ENCODE assay signal across 20 mouse cellular contexts in the genomic region with DNA sequence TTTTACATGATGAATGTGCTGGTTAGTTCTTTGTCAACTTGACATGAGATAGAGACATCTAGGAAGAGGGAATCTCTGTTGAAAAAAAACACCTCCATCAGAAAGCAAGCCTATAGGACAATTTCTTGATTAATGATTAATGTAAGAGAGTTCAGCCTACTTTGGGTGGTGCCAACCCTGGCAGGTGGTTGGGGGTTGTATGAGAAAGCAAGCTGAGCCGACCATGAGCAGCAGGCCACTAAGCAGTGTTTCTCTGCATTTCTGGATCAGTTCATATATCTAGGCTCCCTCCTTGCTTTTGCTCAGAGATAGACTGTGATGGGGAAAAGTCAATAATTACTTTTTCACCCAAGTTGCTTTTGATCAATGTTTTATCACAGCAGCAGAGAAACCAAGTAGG. TPM values are rescaled to one million over a fixed set of nuclear protein-coding genes. Genes with fewer than 3 reads are reported as not detected.
"Had no signal": no experiment of that assay in that cellular context is flagged by ENCODE, and none has a peak within 500 bp of the region (broad histone marks: within the 10 kb centered on the region; RNA-seq: fewer than 3 reads in every experiment).

No protein-coding gene starts in this region.

- H3K4me1 ChIP-seq: hindbrain, embryonic 13.5 days; limb, embryonic 15.5 days had no signal

- DNase-seq: kidney, adult 11 months; kidney, postnatal 36 days; layer of hippocampus, adult 9-11 months; layer of hippocampus, postnatal 36 days; lung, embryonic 14.5 days; lung, postnatal 10 days; lung, postnatal 4 days; right cerebral cortex, postnatal 14 days; spleen, adult 18-20 months; thymus, adult 18-20 months; thymus, postnatal 14 days had no signal

- H3K4me2 ChIP-seq: hindbrain, embryonic 13.5 days; limb, embryonic 15.5 days; lung, embryonic 14.5 days; midbrain, embryonic 11.5 days had no signal

- H3K9ac ChIP-seq: hindbrain, embryonic 13.5 days; limb, embryonic 15.5 days; liver, embryonic 14.5 days; lung, embryonic 14.5 days had no signal

- H3K27me3 ChIP-seq: hindbrain, embryonic 13.5 days; limb, embryonic 15.5 days; megakaryocyte, embryonic 14.5 days had no signal

- ATAC-seq: hindbrain, postnatal 0 days; midbrain, embryonic 16.5 days had no signal

- H3K27ac ChIP-seq: hindbrain, embryonic 13.5 days; hindbrain, postnatal 0 days; limb, embryonic 15.5 days; liver, embryonic 14.5 days had no signal

- H3K9me3 ChIP-seq: hindbrain, embryonic 13.5 days; limb, embryonic 15.5 days had no signal

- H3K4me3 ChIP-seq: hindbrain, embryonic 13.5 days; limb, embryonic 15.5 days; megakaryocyte, embryonic 14.5 days had no signal

- H3K36me3 ChIP-seq: hindbrain, embryonic 13.5 days; limb, embryonic 15.5 days had no signal

RNA-seq across cellular contexts. Expression of a gene that starts 23.9 kb away (rescaled TPM):
- polyA plus RNA-seq: hindbrain, embryonic 13.5 days; hindbrain, postnatal 0 days; limb, embryonic 11.5 days; midbrain, embryonic 11.5 days; midbrain, embryonic 16.5 days; neural tube, embryonic 14.5 days had no signal
